Mouse (Mus musculus): ENCODE measurements around the gene Ccdc85c. TPM values are rescaled to one million over a fixed set of nuclear protein-coding genes. Genes with fewer than 3 reads are reported as not detected.

The Ccdc85c gene
- polyA plus RNA-seq, 1 experiment = 75.0 TPM

DNA sequence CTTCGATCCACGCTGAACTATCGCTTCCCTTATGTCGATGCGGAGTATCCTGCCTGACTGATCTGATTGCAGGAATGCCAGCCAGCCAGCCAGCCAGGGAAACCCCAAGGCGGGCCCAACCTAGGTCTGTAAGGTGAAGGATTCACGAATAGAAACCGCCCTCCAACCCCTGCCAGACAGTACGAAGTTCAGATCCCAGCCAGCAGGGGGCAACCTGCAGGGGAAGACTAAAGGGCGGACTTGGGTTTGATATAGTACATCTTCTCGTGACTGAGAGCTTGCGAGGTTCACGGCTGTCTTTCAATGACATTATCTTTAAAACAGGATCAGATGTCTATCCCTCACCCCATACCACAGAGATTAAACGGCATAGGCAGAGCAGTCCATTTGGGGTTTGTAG, 32.3 kb upstream of the Ccdc85c start:
- no peaks in the 10 kb centered on the region; the same call in 1 of the 2 replicates for H3K27me3 ChIP-seq (ENCODE audit: control insufficient read depth, insufficient read depth, low read length)
- DNase-seq = peak; percentile 33 to 60
- H3K27ac ChIP-seq (ENCODE audit: insufficient read depth, low read length) = no peak overlapping the region
- TF ChIP-seq CTCF (IDR thresholded peaks at IDR 0.05; ENCODE audit: borderline replicate concordance, insufficient read depth, low read depth, low read length) (peak; percentile 65), POLR2A (IDR thresholded peaks at IDR 0.05; ENCODE audit: borderline replicate concordance, insufficient read depth, low read length) (no peak)
- no peak overlapping the region for H3K4me3 ChIP-seq (replicated peaks; ENCODE audit: insufficient read depth, low read depth, low read length)
- WGBS = 48% methylated on average over 14 of the region's 14 CpGs
- H3K4me1 ChIP-seq (ENCODE audit: control insufficient read depth, insufficient read depth, low read length) = peaks cover 10% of the 10 kb centered on the region; the same call in 1 of the 2 replicates

DNA sequence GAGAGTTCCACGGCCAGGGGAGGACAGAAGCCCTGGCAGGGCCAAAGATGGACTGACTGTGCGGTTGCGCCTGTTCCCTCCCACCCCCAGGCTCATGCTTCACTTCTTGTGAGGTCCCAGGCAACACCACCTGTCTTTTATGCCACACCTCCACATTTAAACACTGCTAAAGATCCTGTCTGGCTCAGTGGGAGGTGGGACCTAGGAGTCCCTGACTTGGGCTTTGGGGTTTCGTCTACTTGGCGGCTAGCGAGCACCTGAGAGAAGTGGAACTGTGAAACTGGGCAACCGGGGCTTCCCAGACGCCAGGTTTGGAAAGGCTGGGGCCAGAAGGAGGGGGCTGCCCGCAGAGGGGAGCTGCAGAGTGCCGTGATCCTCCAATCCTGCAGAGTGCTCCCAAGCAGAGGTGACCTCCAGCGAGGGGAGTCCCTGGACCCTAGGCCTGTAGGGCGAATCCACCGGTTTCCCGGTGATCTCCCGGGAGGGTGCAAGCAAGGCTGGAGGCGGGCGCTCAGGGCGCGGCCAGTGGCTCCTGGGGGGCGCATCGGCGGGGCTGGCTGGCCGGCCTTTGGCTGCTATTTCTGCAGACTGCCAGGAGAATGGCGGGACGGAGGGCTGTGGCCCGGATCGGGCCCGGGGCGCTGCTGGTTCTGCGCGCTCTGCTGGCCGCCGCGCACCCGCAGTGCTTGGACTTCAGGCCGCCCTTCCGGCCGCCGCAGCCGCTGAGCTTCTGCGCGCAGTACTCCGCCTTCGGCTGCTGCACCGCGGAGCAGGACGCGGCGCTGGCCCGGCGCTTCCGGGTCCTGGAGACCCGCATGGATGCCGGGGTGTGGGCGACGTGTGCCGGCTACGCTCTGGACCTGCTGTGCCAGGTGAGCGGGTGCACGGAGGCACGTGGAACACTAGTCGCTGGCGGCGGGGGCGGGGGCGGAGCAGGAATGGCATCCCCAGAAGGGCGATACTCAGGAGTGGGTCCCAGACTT, 30.9 kb upstream of the Ccdc85c start, which contains the start of gene Hhipl1:
TSS of gene Hhipl1 (plus strand) at position 459 of the 983 bp plus-strand sequence.
- Histone ChIP-seq H3K27me3 (ENCODE audit: control insufficient read depth, insufficient read depth, low read length) (no peaks in the 10 kb centered on the region; the same call in 1 of the 2 replicates), H3K4me3 (replicated peaks; ENCODE audit: insufficient read depth, low read depth, low read length) (peak within 1 kb of the TSS; percentile 47), H3K4me1 (ENCODE audit: control insufficient read depth, insufficient read depth, low read length) (peaks cover 10% of the 10 kb centered on the region; the same call in 1 of the 2 replicates), H3K27ac (ENCODE audit: insufficient read depth, low read length) (no peak within 1 kb of the TSS)
- no peak for TF ChIP-seq CTCF (IDR thresholded peaks at IDR 0.05; ENCODE audit: borderline replicate concordance, insufficient read depth, low read depth, low read length)
- TF ChIP-seq POLR2A (IDR thresholded peaks at IDR 0.05; ENCODE audit: borderline replicate concordance, insufficient read depth, low read length) = no peak
- 5% methylated on average over 66 of the region's 67 CpGs for WGBS
- peak in 1 of 2 experiments; percentile 39 for DNase-seq

DNA sequence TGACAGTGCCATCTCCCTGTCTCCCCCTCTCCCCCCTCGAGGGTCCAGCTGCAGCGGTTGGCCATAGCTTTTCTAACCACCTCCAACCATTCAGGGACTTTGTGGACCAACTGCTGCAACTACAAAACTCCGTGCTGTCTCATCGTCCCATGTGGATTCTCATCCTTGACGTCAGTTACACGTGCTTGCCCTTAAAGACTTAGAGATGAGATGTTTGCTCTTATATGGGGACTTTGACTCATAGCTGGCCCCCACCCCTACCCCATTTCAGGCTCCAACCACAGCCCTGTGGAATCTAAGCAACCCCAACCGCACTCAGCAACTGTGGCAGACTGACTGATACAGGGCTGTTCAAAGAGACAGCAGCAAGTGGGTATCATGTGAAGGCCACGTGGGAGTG, 29.9 kb upstream of the Ccdc85c start:
- H3K4me3 ChIP-seq (replicated peaks; ENCODE audit: insufficient read depth, low read depth, low read length) = no peak overlapping the region
- H3K27me3 ChIP-seq (ENCODE audit: control insufficient read depth, insufficient read depth, low read length) = no peaks in the 10 kb centered on the region; the same call in 1 of the 2 replicates
- peaks cover 6% of the 10 kb centered on the region; the same call in 1 of the 2 replicates for H3K4me1 ChIP-seq (ENCODE audit: control insufficient read depth, insufficient read depth, low read length)
- no peak for DNase-seq
- TF ChIP-seq CTCF (IDR thresholded peaks at IDR 0.05; ENCODE audit: borderline replicate concordance, insufficient read depth, low read depth, low read length) (no peak), POLR2A (IDR thresholded peaks at IDR 0.05; ENCODE audit: borderline replicate concordance, insufficient read depth, low read length) (no peak)
- no peak overlapping the region for H3K27ac ChIP-seq (ENCODE audit: insufficient read depth, low read length)
- 73% methylated on average over 8 of the region's 8 CpGs for WGBS

DNA sequence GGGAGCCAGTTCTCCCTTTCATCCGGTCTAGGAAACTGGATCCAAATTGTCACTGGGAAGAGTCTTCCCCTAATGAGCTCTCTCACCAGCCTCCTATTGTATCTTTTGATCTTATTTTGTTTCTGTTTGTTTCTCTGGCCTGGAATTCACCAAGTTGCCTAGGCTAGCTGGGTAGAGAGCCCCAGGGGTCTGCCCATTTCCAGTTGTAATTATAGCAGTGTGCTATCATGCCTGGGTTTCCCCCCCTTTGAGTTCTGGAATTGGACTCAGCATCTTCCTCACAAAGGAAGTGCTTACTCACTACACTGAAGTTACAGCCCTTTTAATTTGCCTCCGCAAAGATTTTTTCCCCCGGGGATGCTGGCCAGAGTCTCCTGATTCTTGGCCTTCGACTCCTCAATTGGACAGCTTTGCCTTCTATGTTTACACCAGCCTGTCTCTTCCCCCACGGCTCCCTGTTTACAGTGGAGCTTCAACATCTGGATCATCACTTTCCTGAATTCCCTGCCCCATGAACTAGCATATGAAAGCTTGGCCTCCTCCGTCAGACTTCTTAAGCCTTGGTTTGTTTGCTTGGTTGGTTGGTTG, 28.6 kb upstream of the Ccdc85c start:
- no peaks in the 10 kb centered on the region for H3K4me1 ChIP-seq (ENCODE audit: control insufficient read depth, insufficient read depth, low read length)
- H3K27ac ChIP-seq (ENCODE audit: insufficient read depth, low read length) = no peak overlapping the region
- H3K4me3 ChIP-seq (replicated peaks; ENCODE audit: insufficient read depth, low read depth, low read length) = no peak overlapping the region
- TF ChIP-seq CTCF (IDR thresholded peaks at IDR 0.05; ENCODE audit: borderline replicate concordance, insufficient read depth, low read depth, low read length) (no peak), POLR2A (IDR thresholded peaks at IDR 0.05; ENCODE audit: borderline replicate concordance, insufficient read depth, low read length) (no peak)
- no peak for DNase-seq
- 45% methylated on average over 6 of the region's 6 CpGs for WGBS
- H3K27me3 ChIP-seq (ENCODE audit: control insufficient read depth, insufficient read depth, low read length) = no peaks in the 10 kb centered on the region; the same call in 1 of the 2 replicates

DNA sequence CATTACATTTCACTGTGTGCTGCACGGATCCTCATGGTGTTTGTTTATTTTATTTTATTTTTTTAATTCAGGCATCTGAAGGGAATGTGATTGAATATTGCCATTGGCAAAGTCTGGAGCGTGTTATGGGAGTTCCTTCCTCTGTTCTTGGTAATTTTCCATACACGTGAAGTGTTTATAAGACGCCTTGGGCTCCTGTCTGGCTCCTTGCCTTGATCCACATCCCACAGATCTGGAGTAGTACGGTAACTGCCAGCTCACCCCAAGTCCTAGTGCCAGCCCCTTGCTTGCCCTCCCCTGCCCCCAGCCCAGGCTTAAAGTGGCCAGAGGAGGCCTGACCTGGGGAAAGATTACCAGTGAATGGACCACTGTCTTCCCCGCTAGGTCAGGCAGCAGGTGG, 25.8 kb upstream of the Ccdc85c start:
- Histone ChIP-seq H3K27ac (ENCODE audit: insufficient read depth, low read length) (no peak overlapping the region), H3K27me3 (ENCODE audit: control insufficient read depth, insufficient read depth, low read length) (no peaks in the 10 kb centered on the region), H3K4me3 (replicated peaks; ENCODE audit: insufficient read depth, low read depth, low read length) (no peak overlapping the region), H3K4me1 (ENCODE audit: control insufficient read depth, insufficient read depth, low read length) (no peaks in the 10 kb centered on the region)
- TF ChIP-seq CTCF (IDR thresholded peaks at IDR 0.05; ENCODE audit: borderline replicate concordance, insufficient read depth, low read depth, low read length) (no peak), POLR2A (IDR thresholded peaks at IDR 0.05; ENCODE audit: borderline replicate concordance, insufficient read depth, low read length) (no peak)
- WGBS = 71% methylated on average over 6 of the region's 6 CpGs
- no peak for DNase-seq

DNA sequence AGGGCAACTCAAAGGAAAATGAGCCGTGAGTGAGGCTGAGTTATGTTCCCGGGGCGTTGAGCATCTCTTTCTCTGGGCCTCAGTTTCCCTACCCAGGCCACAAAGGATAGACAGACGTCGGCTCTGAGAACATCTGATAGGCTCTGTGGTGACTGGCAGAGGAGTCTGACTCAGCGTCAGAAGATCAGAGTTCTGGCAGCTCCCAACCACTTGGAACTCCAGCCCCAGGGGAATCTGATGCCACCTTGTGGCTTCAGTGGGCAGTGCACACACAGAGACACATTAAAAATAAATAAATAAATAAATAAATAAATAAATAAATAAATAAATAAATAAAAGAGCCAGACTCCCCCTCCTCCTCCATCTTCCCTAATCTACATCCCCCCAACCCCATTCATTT, 21.8 kb upstream of the Ccdc85c start:
- no peak overlapping the region for H3K4me3 ChIP-seq (replicated peaks; ENCODE audit: insufficient read depth, low read depth, low read length)
- no peak for TF ChIP-seq POLR2A (IDR thresholded peaks at IDR 0.05; ENCODE audit: borderline replicate concordance, insufficient read depth, low read length)
- peak; percentile 42; the same call in 1 of the 2 replicates for TF ChIP-seq CTCF (IDR thresholded peaks at IDR 0.05; ENCODE audit: borderline replicate concordance, insufficient read depth, low read depth, low read length)
- no peak overlapping the region for H3K27ac ChIP-seq (ENCODE audit: insufficient read depth, low read length)
- H3K4me1 ChIP-seq (ENCODE audit: control insufficient read depth, insufficient read depth, low read length) = peaks cover 2% of the 10 kb centered on the region; the same call in 1 of the 2 replicates
- WGBS = 79% methylated on average over 6 of the region's 6 CpGs
- DNase-seq = no peak
- no peaks in the 10 kb centered on the region for H3K27me3 ChIP-seq (ENCODE audit: control insufficient read depth, insufficient read depth, low read length)

DNA sequence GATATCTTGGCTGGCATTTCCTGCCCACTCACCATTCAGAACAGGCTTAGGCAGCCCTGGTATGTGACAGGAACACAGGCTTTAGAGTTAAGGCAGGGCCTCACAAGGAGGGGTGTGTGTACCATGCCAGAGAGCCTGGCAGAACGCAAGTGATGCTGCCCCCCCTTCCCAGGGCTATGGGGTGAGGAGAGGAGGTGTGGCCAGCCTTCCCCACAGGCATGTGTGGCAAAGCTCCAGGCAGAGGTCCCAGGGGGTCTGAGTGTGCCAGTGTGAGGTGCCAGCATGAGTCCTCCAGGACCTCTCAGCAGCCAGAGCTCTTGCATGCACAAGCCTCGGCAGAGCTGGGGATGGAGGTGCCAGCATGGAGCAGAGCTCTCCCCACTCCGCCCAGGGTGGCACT, 19.4 kb upstream of the Ccdc85c start:
- no peak for TF ChIP-seq POLR2A (IDR thresholded peaks at IDR 0.05; ENCODE audit: borderline replicate concordance, insufficient read depth, low read length)
- TF ChIP-seq CTCF (IDR thresholded peaks at IDR 0.05; ENCODE audit: borderline replicate concordance, insufficient read depth, low read depth, low read length) = no peak

More for the DNA sequence above, 19.4 kb upstream of the Ccdc85c start:
- no peaks in the 10 kb centered on the region for H3K27me3 ChIP-seq (ENCODE audit: control insufficient read depth, insufficient read depth, low read length)
- DNase-seq = no peak
- no peak overlapping the region for H3K27ac ChIP-seq (ENCODE audit: insufficient read depth, low read length)
- peaks cover 2% of the 10 kb centered on the region; the same call in 1 of the 2 replicates for H3K4me1 ChIP-seq (ENCODE audit: control insufficient read depth, insufficient read depth, low read length)
- no peak overlapping the region for H3K4me3 ChIP-seq (replicated peaks; ENCODE audit: insufficient read depth, low read depth, low read length)
- WGBS = 44% methylated on average over 3 of the region's 3 CpGs

Measured in cerebellum, adult 2 months (tissue).